ENCODE assay signal across 20 mouse cellular contexts in the genomic region with DNA sequence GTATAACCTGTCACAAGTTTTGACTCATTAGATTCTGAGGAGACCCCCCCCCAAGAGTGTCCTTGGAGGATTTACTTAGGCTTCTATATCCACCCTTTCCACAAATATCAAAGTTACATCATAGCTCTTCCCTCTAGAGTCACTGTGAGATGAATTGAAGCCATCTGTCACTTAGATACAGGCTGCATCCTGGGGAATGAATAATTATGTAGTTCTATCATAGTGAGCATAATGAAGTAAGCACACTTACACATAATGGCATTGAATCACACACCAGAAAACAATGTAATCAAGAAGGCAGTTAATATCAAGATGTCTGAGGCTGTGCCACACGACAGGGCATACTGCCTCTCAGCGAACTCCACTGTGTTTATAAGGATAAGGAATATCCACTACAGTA. TPM values are rescaled to one million over a fixed set of nuclear protein-coding genes. Genes with fewer than 3 reads are reported as not detected.
DNase-seq lines count a peak whose midpoint lies in the region; ATAC-seq lines count a peak whose summit lies in the region.
"Had no signal": no experiment of that assay in that cellular context is flagged by ENCODE, and none has a peak within 500 bp of the region (broad histone marks: within the 10 kb centered on the region; RNA-seq: fewer than 3 reads in every experiment).

No protein-coding gene starts in this region.

- H3K27me3 ChIP-seq in forebrain, embryonic 12.5 days: no peaks in the 10 kb centered on the region
- no peaks in the 10 kb centered on the region for H3K27me3 ChIP-seq in forebrain, embryonic 11.5 days (ENCODE audit: control insufficient read depth, insufficient read depth, low read length)
- H3K27me3 ChIP-seq in midbrain, embryonic 12.5 days: no peaks in the 10 kb centered on the region
- H3K27me3 ChIP-seq in midbrain, embryonic 10.5 days (ENCODE audit: low read depth, poor library complexity, severe bottlenecking): no peaks in the 10 kb centered on the region
- H3K27me3 ChIP-seq in hindbrain, embryonic 16.5 days (replicated peaks; ENCODE audit: control insufficient read depth, insufficient read depth, low read length): no peaks in the 10 kb centered on the region
- H3K27me3 ChIP-seq: CH12.LX; embryonic facial prominence, embryonic 15.5 days; limb, embryonic 13.5 days had no signal

- WGBS in forebrain, embryonic 12.5 days: 76% methylated on average over 2 of the region's 2 CpGs
- 90% methylated on average over 2 of the region's 2 CpGs for WGBS in forebrain, embryonic 11.5 days
- 74% methylated on average over 2 of the region's 2 CpGs for WGBS in midbrain, embryonic 12.5 days
- WGBS in midbrain, embryonic 10.5 days: 94% methylated on average over 2 of the region's 2 CpGs
- 60% methylated on average over 2 of the region's 2 CpGs for WGBS in hindbrain, embryonic 16.5 days

- H3K36me3 ChIP-seq in forebrain, embryonic 12.5 days (replicated peaks): no peaks in the 10 kb centered on the region
- no peaks in the 10 kb centered on the region for H3K36me3 ChIP-seq in forebrain, embryonic 11.5 days (ENCODE audit: control insufficient read depth, insufficient read depth, low read length)
- H3K36me3 ChIP-seq in midbrain, embryonic 12.5 days: no peaks in the 10 kb centered on the region
- no peaks in the 10 kb centered on the region for H3K36me3 ChIP-seq in midbrain, embryonic 10.5 days
- H3K36me3 ChIP-seq in hindbrain, embryonic 16.5 days (ENCODE audit: control insufficient read depth, insufficient read depth, low read length): no peaks in the 10 kb centered on the region
- H3K36me3 ChIP-seq: embryonic facial prominence, embryonic 15.5 days; limb, embryonic 13.5 days had no signal

- no peak overlapping the region for H3K4me3 ChIP-seq in forebrain, embryonic 12.5 days (replicated peaks)
- no peak overlapping the region for H3K4me3 ChIP-seq in forebrain, embryonic 11.5 days (ENCODE audit: low read depth, low read length)
- H3K4me3 ChIP-seq in midbrain, embryonic 12.5 days: no peak overlapping the region
- H3K4me3 ChIP-seq in midbrain, embryonic 10.5 days: no peak overlapping the region
- H3K4me3 ChIP-seq in hindbrain, embryonic 16.5 days (ENCODE audit: low read length): no peak overlapping the region
- H3K4me3 ChIP-seq: embryonic facial prominence, embryonic 15.5 days; limb, embryonic 13.5 days had no signal

- DNase-seq in forebrain, embryonic 11.5 days (ENCODE audit: low spot score): no peak
- no peak for DNase-seq in midbrain, embryonic 10.5 days (ENCODE audit: low spot score)
- DNase-seq in kidney, adult 9 months: no peak
- DNase-seq in thymus, postnatal 36 days: no peak
- DNase-seq in testis, postnatal 10 days (ENCODE audit: low spot score): no peak
- DNase-seq: adrenal gland, postnatal 25 days; cerebellum, adult 11 months; gastrocnemius, postnatal 36 days; kidney, adult 11 months; kidney, postnatal 14 days; lung, postnatal 14 days had no signal

- H3K9me3 ChIP-seq in forebrain, embryonic 12.5 days: no peaks in the 10 kb centered on the region
- H3K9me3 ChIP-seq in forebrain, embryonic 11.5 days (ENCODE audit: control insufficient read depth, low read length): no peaks in the 10 kb centered on the region
- H3K9me3 ChIP-seq in midbrain, embryonic 12.5 days: no peaks in the 10 kb centered on the region
- no peaks in the 10 kb centered on the region for H3K9me3 ChIP-seq in midbrain, embryonic 10.5 days (replicated peaks)
- H3K9me3 ChIP-seq in hindbrain, embryonic 16.5 days (ENCODE audit: control insufficient read depth, low read length): no peaks in the 10 kb centered on the region
- H3K9me3 ChIP-seq: embryonic facial prominence, embryonic 15.5 days; limb, embryonic 13.5 days had no signal

- no peak overlapping the region for H3K9ac ChIP-seq in forebrain, embryonic 12.5 days
- no peak overlapping the region for H3K9ac ChIP-seq in forebrain, embryonic 11.5 days (ENCODE audit: low read length)
- no peak overlapping the region for H3K9ac ChIP-seq in midbrain, embryonic 12.5 days (replicated peaks)
- H3K9ac ChIP-seq in hindbrain, embryonic 16.5 days (ENCODE audit: low read depth, low read length): no peak overlapping the region
- H3K9ac ChIP-seq: embryonic facial prominence, embryonic 15.5 days; limb, embryonic 13.5 days had no signal

- H3K4me2 ChIP-seq in forebrain, embryonic 12.5 days: no peak overlapping the region
- no peak overlapping the region for H3K4me2 ChIP-seq in forebrain, embryonic 11.5 days (ENCODE audit: low read depth, low read length, severe bottlenecking)
- no peak overlapping the region for H3K4me2 ChIP-seq in midbrain, embryonic 12.5 days (replicated peaks)
- H3K4me2 ChIP-seq in hindbrain, embryonic 16.5 days (ENCODE audit: low read length): no peak overlapping the region
- H3K4me2 ChIP-seq: embryonic facial prominence, embryonic 15.5 days; heart, embryonic 11.5 days; limb, embryonic 13.5 days had no signal

- ATAC-seq in forebrain, embryonic 12.5 days (ENCODE audit: low FRiP score): peak; percentile 53; the same call in 1 of the 2 replicates
- ATAC-seq in forebrain, embryonic 11.5 days (replicated peaks; ENCODE audit: low FRiP score): no peak
- 0 out of 2 replicates have a peak, but pooled peaks have one; percentile 54 for ATAC-seq in midbrain, embryonic 12.5 days (ENCODE audit: low FRiP score, low read depth)
- peak; percentile 85 for ATAC-seq in hindbrain, embryonic 16.5 days

- no peaks in the 10 kb centered on the region for H3K4me1 ChIP-seq in forebrain, embryonic 12.5 days
- no peaks in the 10 kb centered on the region for H3K4me1 ChIP-seq in forebrain, embryonic 11.5 days (replicated peaks; ENCODE audit: control insufficient read depth, insufficient read depth, low read length)
- H3K4me1 ChIP-seq in midbrain, embryonic 12.5 days: no peaks in the 10 kb centered on the region
- 0 out of 2 replicates have a peak, but pooled peaks cover 3% of the 10 kb centered on the region for H3K4me1 ChIP-seq in midbrain, embryonic 10.5 days
- no peaks in the 10 kb centered on the region for H3K4me1 ChIP-seq in hindbrain, embryonic 16.5 days (ENCODE audit: control insufficient read depth, insufficient read depth, low read depth, low read length)
- H3K4me1 ChIP-seq: embryonic facial prominence, embryonic 15.5 days; limb, embryonic 13.5 days had no signal

- no peak overlapping the region for H3K27ac ChIP-seq in forebrain, embryonic 12.5 days
- H3K27ac ChIP-seq in forebrain, embryonic 11.5 days (ENCODE audit: low read depth, low read length): no peak overlapping the region
- no peak overlapping the region for H3K27ac ChIP-seq in midbrain, embryonic 12.5 days (replicated peaks)
- H3K27ac ChIP-seq in midbrain, embryonic 10.5 days (replicated peaks): no peak overlapping the region
- H3K27ac ChIP-seq in hindbrain, embryonic 16.5 days (ENCODE audit: low read depth, low read length): no peak overlapping the region
- H3K27ac ChIP-seq: embryonic facial prominence, embryonic 15.5 days; limb, embryonic 13.5 days had no signal

RNA-seq across cellular contexts. Expression of a gene that starts 47.9 kb away (rescaled TPM):
- 0.60 and 1.6 TPM in 2 replicates for polyA plus RNA-seq in forebrain, embryonic 12.5 days (2016; fragmentation: Nextera tagmentation; extraction: Ambion mirVana)
- 0.21 and 0.25 TPM in 2 replicates for polyA plus RNA-seq in forebrain, embryonic 11.5 days (2014; fragmentation: Nextera tagmentation; extraction: Ambion mirVana)
- polyA plus RNA-seq in midbrain, embryonic 12.5 days (2016; fragmentation: Nextera tagmentation; extraction: Ambion mirVana): 1.8 and 3.6 TPM in 2 replicates
- polyA plus RNA-seq in midbrain, embryonic 10.5 days (2016; fragmentation: Nextera tagmentation; extraction: Ambion mirVana): 1.1 and 1.7 TPM in 2 replicates
- polyA plus RNA-seq in hindbrain, embryonic 16.5 days (2015; fragmentation: Nextera tagmentation; extraction: Ambion mirVana): 12.1 and 12.6 TPM in 2 replicates
- polyA plus RNA-seq: small intestine, adult 2 months; thymus, postnatal 0 days had no signal
